Mouse (Mus musculus): Measurements from ENCODE around the gene Tgfbr3. TPM values are rescaled to one million over a fixed set of nuclear protein-coding genes. Genes with fewer than 3 reads are reported as not detected.

Gene Tgfbr3
- polyA plus RNA-seq (2021; fragmentation: Nextera tagmentation): 3.2 and 4.8 TPM in 2 replicates
- long read RNA-seq, experiment 1, full-length matches to known transcripts: 2 of 10 reads
- long read RNA-seq, experiment 1, partial matches to known transcripts: 5 of 10 reads
- long read RNA-seq, experiment 1, other reads (novel, unspliced or antisense): 3 of 10 reads
- long read RNA-seq, experiment 2, partial matches to known transcripts: 2 of 5 reads
- long read RNA-seq, experiment 2, other reads (novel, unspliced or antisense): 3 of 5 reads

DNA sequence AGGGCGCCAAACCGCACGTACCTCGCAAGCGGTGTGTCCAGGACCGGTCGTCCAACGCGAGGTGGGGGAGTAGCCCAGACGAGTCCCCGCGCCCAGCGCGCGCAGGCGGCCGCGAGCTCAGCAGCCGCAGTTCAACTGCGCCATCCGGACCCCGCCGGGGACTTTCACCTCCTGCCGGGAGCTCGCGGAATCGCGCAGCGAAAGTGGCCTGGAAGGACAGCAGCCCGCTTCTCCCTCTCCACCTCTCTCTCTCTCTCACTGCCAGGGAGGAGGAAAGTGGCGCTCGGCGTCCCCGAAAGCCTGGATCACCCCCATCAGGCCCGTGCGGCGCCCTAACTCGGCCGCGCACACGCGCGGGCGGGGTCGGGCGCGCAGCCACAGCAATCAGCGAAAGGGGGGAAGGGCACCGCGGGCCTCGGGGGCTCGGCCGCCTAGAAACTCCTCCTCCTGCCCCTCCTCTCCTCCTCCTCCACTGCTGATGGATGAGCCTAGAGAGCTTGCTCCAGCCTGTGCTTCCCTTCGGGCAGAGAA, at the start of gene Tgfbr3:
Tgfbr3 (minus strand) TSS at position 396 of the 531 bp plus-strand sequence.

DNA sequence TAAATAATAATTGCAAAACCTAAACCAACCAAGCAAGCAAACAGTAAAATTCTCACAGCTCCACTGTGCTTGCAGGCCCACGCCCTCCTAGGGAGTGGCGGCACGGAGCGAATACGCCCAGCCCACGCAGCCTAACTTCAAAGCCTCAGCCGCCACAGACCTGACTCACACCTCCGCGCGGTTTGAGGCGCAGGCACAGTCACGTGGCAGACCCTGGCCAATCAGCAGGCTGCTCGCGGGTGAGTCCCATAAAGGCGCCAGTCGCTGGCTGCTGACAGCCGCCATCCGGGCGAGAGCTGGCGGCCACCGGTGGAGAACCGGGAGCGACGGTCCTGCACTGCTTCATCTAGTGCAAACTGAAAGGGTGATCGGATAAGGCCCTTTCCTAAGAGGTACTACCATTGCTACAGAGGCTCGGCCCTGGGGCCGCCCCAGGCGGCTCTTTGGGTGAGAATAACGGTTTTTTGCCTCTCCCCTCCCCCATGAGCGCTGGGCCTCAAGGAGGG, 41.5 kb upstream of the Tgfbr3 start, which contains the start of gene Brdt:
Brdt (plus strand) TSS at position 244 of the 506 bp plus-strand sequence.

Other genes with a start within 250 kb of the Tgfbr3 start
- 1.9 and 4.2 TPM in 2 replicates for gene Brdt, start 41.5 kb upstream of the Tgfbr3 start, polyA plus RNA-seq (2021; fragmentation: Nextera tagmentation)
- gene Ephx4, start 113.1 kb upstream of the Tgfbr3 start, polyA plus RNA-seq (2021; fragmentation: Nextera tagmentation): 128 and 161 TPM in 2 replicates
- gene Lpcat2b, start 141.9 kb upstream of the Tgfbr3 start, polyA plus RNA-seq (2021; fragmentation: Nextera tagmentation): not detected in 2 replicates
- 59.8 and 89.0 TPM in 2 replicates for gene Btbd8, start 148.4 kb upstream of the Tgfbr3 start, polyA plus RNA-seq (2021; fragmentation: Nextera tagmentation)
- gene Gm42669, start 218.0 kb upstream of the Tgfbr3 start, polyA plus RNA-seq (2021; fragmentation: Nextera tagmentation): 0.14 TPM in 1 of 2 replicates, not detected in the other
- 0.20 and 0.32 TPM in 2 replicates for gene 1700028K03Rik, start 245.1 kb upstream of the Tgfbr3 start, polyA plus RNA-seq (2021; fragmentation: Nextera tagmentation)